Mouse (Mus musculus): ENCODE measurements around the gene Scarf1.
"Not testable (repeated sequence)": the region's sequence is repeated elsewhere in the genome, so short reads cannot be mapped to it uniquely, and the experiment has no call there.

Gene Scarf1

DNA sequence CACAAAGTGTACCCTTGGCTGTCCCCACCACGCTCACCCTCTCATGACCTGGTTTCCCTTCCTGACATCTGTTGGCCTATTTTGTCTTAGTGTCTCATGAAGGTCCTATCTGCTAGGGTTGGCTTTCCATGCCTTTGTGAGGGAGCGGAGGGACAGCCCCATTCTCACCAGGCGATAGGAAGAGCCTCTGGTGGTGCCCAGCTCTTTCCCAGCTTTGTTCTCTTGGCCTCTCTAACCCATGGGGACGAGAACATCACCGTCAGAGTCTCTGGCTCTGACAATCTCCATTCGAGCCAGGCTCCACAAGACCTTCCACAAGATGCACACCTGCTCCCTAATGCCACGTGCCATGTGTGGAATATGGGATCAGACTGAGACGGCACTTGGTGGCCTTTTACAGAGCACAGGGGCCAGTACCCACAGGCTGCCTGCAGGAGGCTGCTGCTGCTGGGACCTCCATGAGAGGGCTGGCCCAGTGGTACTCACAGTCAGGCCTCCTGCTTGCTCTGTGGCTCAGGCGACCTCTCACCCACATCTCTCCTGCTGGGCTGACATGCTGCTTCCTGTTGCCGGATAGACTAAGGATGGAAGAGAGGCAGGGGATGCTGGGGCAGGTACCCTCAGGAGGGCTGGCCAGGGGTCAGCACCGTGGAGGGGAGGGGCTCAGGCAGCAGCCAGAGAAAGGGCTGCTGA lies 24.3 kb downstream of the Scarf1 start:
- peak; percentile 52 for DNase-seq (ENCODE audit: low read depth, low spot score)

DNA sequence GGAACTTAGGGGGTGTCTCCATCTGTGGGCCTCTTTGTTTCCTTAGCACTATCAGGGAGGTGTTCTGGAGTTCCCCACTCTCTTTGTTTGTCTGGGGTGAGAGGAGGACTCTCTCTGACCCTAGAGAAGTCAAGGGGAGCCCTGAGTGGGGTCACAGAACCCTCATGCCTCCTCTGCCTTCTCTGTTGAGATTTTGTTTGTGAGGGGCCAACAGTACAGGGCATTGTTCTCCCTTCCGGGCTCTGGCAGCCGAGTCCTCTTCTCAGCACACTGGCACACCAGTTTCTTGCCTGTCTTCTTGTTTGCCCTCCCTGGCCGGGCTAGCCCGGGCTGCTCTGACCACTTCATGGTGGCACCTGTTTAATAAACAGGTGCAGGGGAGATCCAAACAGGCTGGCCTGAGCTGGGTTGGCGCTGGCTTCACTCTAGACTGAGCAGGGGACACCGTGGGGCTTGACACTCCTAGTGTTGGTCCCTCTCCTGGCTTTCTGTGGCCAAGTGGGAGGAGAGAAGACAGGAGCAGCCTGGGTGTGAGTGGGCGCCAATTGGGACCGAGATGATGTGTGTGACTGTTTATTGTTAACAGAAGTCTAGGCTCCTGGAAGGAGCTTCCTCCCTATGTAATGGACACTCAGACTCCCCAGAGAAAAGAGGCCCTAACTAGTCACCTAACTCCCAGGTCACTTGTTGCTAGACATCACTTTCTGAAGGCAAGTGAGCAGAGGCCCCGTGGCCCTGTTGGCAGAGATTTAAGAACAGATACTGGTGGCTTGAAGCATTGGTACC lies 25.0 kb downstream of the Scarf1 start:
- DNase-seq (ENCODE audit: low read depth, low spot score) = no peak

- no peak for DNase-seq (ENCODE audit: low read depth, low spot score)
Observed at GRCm38 (mm10) chr11:75538970-75539299, 25.6 kb downstream of the Scarf1 start.

DNA sequence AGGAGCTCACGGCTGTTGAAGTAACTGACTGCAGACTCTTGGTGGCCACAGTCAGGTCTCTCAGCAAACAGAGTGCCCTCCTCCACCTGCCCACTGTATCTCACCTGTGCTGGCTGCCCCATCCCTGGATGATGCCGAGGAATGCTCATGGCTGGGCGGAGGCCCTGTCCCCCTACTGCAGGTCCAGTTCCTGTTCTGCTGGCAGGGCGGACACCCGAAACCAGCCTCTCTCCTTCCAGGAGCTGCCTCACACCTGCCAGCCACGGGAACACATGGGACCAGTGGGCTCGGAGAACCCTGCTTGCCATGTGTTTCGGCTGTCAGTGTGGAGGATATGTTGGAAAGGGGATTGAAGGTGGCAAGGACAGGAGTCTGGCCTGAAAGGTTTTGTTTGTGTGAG lies 26.9 kb downstream of the Scarf1 start:
- no peak for DNase-seq (ENCODE audit: low read depth, low spot score)

DNA sequence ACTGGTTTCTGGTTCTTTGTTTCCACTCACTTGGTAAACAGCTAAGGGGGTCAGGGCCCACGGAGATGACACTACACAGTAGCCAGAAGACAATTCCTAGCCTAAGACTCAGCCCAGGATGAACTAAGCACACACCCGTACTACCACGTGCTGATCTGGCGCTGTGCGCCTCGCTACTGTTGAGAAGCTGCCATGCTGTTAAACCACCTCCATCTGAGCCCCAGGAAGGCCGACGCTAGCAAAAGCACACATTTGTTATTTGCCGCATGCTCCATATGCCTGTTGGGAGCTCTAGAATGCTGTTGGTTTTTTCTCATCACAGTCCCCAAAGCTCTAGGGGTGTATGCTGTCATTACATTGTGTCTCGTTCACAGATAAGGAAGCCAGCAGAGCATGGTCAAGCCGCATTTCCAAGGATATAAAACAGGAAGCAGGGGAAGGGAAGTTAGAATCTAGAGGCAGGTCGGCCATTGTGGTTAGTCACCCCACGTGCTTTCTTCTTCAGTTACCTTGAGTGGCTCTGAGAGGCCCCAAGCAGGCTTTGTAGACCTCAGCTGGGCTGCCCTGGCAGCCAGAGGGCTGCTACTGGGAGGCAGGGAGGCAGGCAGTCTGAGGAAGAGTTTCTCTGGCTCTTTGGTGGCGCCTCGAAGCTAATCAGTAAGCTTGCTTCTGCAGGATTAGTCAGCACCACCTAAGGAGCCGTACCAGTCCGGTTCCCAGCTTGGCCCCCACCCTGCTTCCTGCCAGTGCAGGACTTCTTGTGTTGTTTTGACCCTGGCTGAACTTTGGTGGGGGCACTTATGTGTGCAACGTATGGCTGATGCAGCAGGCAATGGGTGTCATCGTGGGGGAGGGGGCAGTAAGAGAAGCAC lies 27.6 kb downstream of the Scarf1 start:
- DNase-seq (ENCODE audit: low read depth, low spot score) = no peak

GRCm38 (mm10) chr11:75544713-75545112 lies 31.4 kb downstream of the Scarf1 start:
- DNase-seq (ENCODE audit: low read depth, low spot score) = no peak

- no peak for DNase-seq (ENCODE audit: low read depth, low spot score)
Observed at GRCm38 (mm10) chr11:75546057-75546456, 32.7 kb downstream of the Scarf1 start.

GRCm38 (mm10) chr11:75549658-75550111 lies 36.3 kb downstream of the Scarf1 start:
- DNase-seq (ENCODE audit: low read depth, low spot score) = no peak

- DNase-seq (ENCODE audit: low read depth, low spot score) = no peak
Observed at GRCm38 (mm10) chr11:75550200-75550946, 37.0 kb downstream of the Scarf1 start.

GRCm38 (mm10) chr11:75551321-75551720 lies 38.0 kb downstream of the Scarf1 start:
- no peak for DNase-seq (ENCODE audit: low read depth, low spot score)

DNA sequence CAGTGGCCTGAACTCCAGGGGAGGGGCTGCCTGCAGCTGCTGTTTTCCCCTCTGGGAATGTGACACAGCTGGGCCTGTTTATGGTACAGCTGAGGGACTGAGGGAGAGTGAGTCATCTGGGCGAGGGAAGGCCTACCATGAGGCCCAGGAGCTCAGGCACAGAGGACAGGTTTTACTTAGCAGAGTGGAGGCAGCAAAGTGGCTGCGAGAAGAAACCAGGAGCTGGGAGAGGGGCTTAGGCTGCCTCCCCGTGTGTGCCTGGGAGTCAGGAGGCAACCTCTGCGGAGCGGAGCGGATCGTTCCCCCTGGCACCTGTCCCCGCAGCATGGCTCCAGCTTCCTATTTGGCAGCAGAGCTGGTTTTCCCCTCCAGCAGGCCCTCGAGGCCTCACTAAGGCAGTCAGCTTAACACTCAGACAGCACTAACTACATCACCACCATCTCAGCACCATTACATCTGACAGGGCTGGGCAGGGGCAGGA lies 38.7 kb downstream of the Scarf1 start:
- no peak for DNase-seq (ENCODE audit: low read depth, low spot score)

- no peak for DNase-seq (ENCODE audit: low read depth, low spot score)
Observed at GRCm38 (mm10) chr11:75552906-75553482, 39.7 kb downstream of the Scarf1 start.

DNA sequence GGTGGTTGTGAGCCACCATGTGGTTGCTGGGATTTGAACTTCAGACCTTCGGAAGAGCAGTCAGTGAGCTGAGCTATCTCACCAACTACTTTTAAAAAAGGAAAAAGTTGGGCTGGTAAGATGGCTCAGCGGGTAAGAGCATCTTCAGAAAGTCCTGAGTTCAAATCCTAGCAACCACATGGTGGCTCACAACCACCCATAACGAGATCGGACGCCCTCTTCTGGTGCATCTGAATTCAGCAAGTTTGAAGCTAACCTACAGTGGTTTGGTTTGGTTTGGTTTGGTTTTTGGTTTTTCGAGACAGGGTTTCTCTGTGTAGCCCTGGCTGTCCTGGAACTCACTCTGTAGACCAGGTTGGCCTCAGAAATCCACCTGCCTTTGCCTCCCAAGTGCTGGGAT lies 42.7 kb downstream of the Scarf1 start:
- not testable (repeated sequence) for DNase-seq (ENCODE audit: low read depth, low spot score)

GRCm38 (mm10) chr11:75557142-75557541 lies 43.8 kb downstream of the Scarf1 start:
- no peak for DNase-seq (ENCODE audit: low read depth, low spot score)

GRCm38 (mm10) chr11:75558101-75558500 lies 44.8 kb downstream of the Scarf1 start:
- DNase-seq (ENCODE audit: low read depth, low spot score) = no peak

- no peak for DNase-seq (ENCODE audit: low read depth, low spot score)
Observed at GRCm38 (mm10) chr11:75559870-75560504, 46.6 kb downstream of the Scarf1 start.

- no peak for DNase-seq (ENCODE audit: low read depth, low spot score)
Observed at GRCm38 (mm10) chr11:75560530-75561409, 47.4 kb downstream of the Scarf1 start.

DNA sequence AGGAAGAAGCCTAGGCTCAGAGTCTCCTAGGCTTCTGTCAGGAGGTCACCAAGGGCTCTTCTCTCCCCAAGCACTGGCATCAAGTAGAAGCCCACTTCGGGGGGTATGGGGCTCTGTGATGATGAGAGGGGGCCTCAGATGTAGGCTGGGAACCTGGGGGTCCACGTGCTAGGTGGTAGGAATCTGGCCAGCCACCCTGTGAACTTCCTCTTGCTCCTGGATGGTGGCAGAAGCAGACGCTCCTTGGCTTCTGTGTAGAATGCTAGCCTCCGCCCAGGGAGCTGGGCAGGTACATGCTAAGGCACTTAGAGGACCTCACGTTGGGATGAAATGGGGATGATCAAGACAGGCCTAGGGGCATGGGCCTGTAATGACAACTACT lies 48.1 kb downstream of the Scarf1 start:
- no peak for DNase-seq (ENCODE audit: low read depth, low spot score)

DNA sequence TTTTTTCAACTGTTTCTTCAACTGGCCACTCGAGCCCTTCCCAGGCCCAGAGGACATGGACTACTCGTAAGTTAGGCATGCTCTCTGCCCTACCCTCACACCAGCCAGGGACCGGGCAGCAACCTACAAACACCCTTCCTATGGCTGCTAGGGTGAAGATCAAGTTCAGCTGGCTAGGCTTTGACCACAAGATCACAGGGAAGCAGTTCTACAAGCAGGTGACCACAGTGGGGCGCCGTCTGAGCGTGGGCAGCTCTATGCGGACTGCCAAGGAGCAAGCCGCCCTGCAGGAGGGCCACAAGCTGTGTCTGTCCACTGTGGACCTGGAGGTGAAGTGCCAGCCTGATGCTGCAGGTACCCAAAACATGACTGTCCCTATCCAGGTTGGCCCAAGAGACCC lies 49.5 kb downstream of the Scarf1 start:
- no peak for DNase-seq (ENCODE audit: low read depth, low spot score)
